Mouse (Mus musculus) midbrain, embryonic 14.5 days (tissue): ENCODE measurements around the gene 2610001J05Rik. TPM values are rescaled to one million over a fixed set of nuclear protein-coding genes. Genes with fewer than 3 reads are reported as not detected.

Experiments used
- ATAC-seq: fragments of 200-750 bp; cut with Nextera tagmentation; 2 replicates; pipeline ENCODE4 v1.8.0; 2017; ENCODE audit warnings: moderate number of reproducible peaks, moderate library complexity; ENCODE audit not compliant: low FRiP score, low TSS enrichment
- DNase-seq: peaks from one replicate; pipeline ENCODE4 v3.0.0-alpha.2; 2015
- H3K27ac ChIP-seq: fragments of 300-500 bp; sonication (generic); replicated peaks from 2 replicates; pipeline ENCODE4 v1.5.1; 2014; ENCODE audit warnings: mild to moderate bottlenecking, low read depth, low read length, moderate library complexity
- H3K27me3 ChIP-seq: fragments of 300-500 bp; sonication (generic); 2 replicates; pipeline ENCODE4 v1.6.1; 2014; ENCODE audit warnings: low read length, control low read depth, mixed read lengths; ENCODE audit not compliant: control insufficient read depth, insufficient read depth
- H3K36me3 ChIP-seq: fragments of 300-500 bp; sonication (generic); 2 replicates; pipeline ENCODE4 v1.6.1; 2014; ENCODE audit warnings: low read length, control low read depth; ENCODE audit not compliant: control insufficient read depth, insufficient read depth
- H3K4me1 ChIP-seq: fragments of 300-500 bp; sonication (generic); 2 replicates; pipeline ENCODE4 v1.6.1; 2014; ENCODE audit warnings: mild to moderate bottlenecking, antibody characterized with exemption, low read length, control low read depth; ENCODE audit not compliant: control insufficient read depth, insufficient read depth
- H3K4me2 ChIP-seq: fragments of 300-500 bp; sonication (generic); 2 replicates; pipeline ENCODE4 v1.6.1; 2014; ENCODE audit warnings: mild to moderate bottlenecking, low read length, moderate library complexity
- H3K4me3 ChIP-seq: fragments of 300-500 bp; sonication (generic); replicated peaks from 2 replicates; pipeline ENCODE4 v1.5.1; 2014; ENCODE audit warnings: low read depth, low read length
- H3K9ac ChIP-seq: fragments of 300-500 bp; sonication (generic); replicated peaks from 2 replicates; pipeline ENCODE4 v1.6.1; 2014; ENCODE audit warnings: mild to moderate bottlenecking, low read length, moderate library complexity
- H3K9me3 ChIP-seq: fragments of 300-500 bp; sonication (generic); 2 replicates; pipeline ENCODE4 v1.6.1; 2016; ENCODE audit warnings: low read length, control low read depth, mixed read lengths; ENCODE audit not compliant: control insufficient read depth
- WGBS: fragments of 180-500 bp; shearing (Covaris S2); extraction: QIAGEN DNeasy Blood & Tissue Kit; methylation state at CpG from one replicate; pipeline ENCODE4 v1.1.7; 2014; 5-methylcytosine and 5-hydroxymethylcytosine counted together
- polyA plus RNA-seq: library from polyadenylated mRNA; unstranded; fragments of >200 nt; fragmentation: Nextera tagmentation; extraction: Ambion mirVana; gene quantifications from 2 replicates; pipeline ENCODE4 v1.2.1, GENCODE M21; 2014

2610001J05Rik gene
- 61.9 and 80.6 TPM in 2 replicates for polyA plus RNA-seq

- Histone ChIP-seq H3K27me3 (no peaks in the 10 kb centered on the region), H3K4me3 (peak within 1 kb of the TSS; percentile 60), H3K36me3 (no peaks in the 10 kb centered on the region), H3K9me3 (no peaks in the 10 kb centered on the region), H3K9ac (peak within 1 kb of the TSS; percentile 65), H3K4me2 (peak within 1 kb of the TSS; percentile 60), H3K27ac (0 out of 2 replicates have a peak within 1 kb of the TSS, but pooled peaks have one; percentile 38), H3K4me1 (peaks cover 7% of the 10 kb centered on the region; the same call in 1 of the 2 replicates)
- ATAC-seq, result peak; percentile 99
- DNase-seq, result peak; percentile 95
- WGBS, result 2% methylated on average over 19 of the region's 19 CpGs
Observed at GRCm38 (mm10) chr6:13870919-13871624, at the start of gene 2610001J05Rik. TSS of gene 2610001J05Rik (minus strand) at chr6:13871518.

- no peaks in the 10 kb centered on the region for H3K9me3 ChIP-seq
- no peak overlapping the region for H3K27ac ChIP-seq
- no peaks in the 10 kb centered on the region for H3K36me3 ChIP-seq
- DNase-seq (no peak), ATAC-seq (no peak)
- H3K4me1 ChIP-seq, result no peaks in the 10 kb centered on the region
- H3K4me3 ChIP-seq, result no peak overlapping the region
- H3K9ac ChIP-seq, result no peak overlapping the region
- H3K27me3 ChIP-seq, result no peaks in the 10 kb centered on the region
- WGBS, result 90% methylated on average over 10 of the region's 10 CpGs
- no peak overlapping the region for H3K4me2 ChIP-seq
Observed at GRCm38 (mm10) chr6:13909762-13910537, 38.6 kb upstream of the 2610001J05Rik start.

- Histone ChIP-seq H3K27me3 (no peaks in the 10 kb centered on the region), H3K36me3 (no peaks in the 10 kb centered on the region), H3K9ac (no peak overlapping the region), H3K4me3 (no peak overlapping the region), H3K27ac (no peak overlapping the region), H3K9me3 (no peaks in the 10 kb centered on the region), H3K4me2 (no peak overlapping the region), H3K4me1 (no peaks in the 10 kb centered on the region)
- 76% methylated on average over 5 of the region's 5 CpGs for WGBS
- no peak for DNase-seq
- no peak for ATAC-seq
Observed at GRCm38 (mm10) chr6:13902941-13903627, 31.8 kb upstream of the 2610001J05Rik start.

- ATAC-seq (no peak), DNase-seq (no peak)
- Histone ChIP-seq H3K36me3 (no peaks in the 10 kb centered on the region), H3K9me3 (no peaks in the 10 kb centered on the region), H3K9ac (no peak overlapping the region), H3K27me3 (no peaks in the 10 kb centered on the region), H3K4me1 (no peaks in the 10 kb centered on the region), H3K4me2 (no peak overlapping the region), H3K27ac (no peak overlapping the region), H3K4me3 (no peak overlapping the region)
- WGBS, result 90% methylated on average over 3 of the region's 3 CpGs
Observed at GRCm38 (mm10) chr6:13884877-13885592, 13.7 kb upstream of the 2610001J05Rik start.

GRCm38 (mm10) chr6:13882919-13883318 lies 11.6 kb upstream of the 2610001J05Rik start:
- no peaks in the 10 kb centered on the region for H3K9me3 ChIP-seq
- no peak for DNase-seq
- no peak for ATAC-seq

GRCm38 (mm10) chr6:13873959-13874358 lies 2.6 kb upstream of the 2610001J05Rik start:
- Histone ChIP-seq H3K9me3 (no peaks in the 10 kb centered on the region), H3K27ac (no peak overlapping the region), H3K36me3 (no peaks in the 10 kb centered on the region), H3K4me1 (peaks cover 7% of the 10 kb centered on the region; the same call in 1 of the 2 replicates), H3K4me2 (no peak overlapping the region), H3K27me3 (no peaks in the 10 kb centered on the region), H3K4me3 (no peak overlapping the region), H3K9ac (no peak overlapping the region)
- ATAC-seq (no peak), DNase-seq (no peak)
- 93% methylated on average over 2 of the region's 2 CpGs for WGBS

More at GRCm38 (mm10) chr6:13882919-13883318, 11.6 kb upstream of the 2610001J05Rik start:
- H3K4me3 ChIP-seq, result no peak overlapping the region
- no peak overlapping the region for H3K9ac ChIP-seq
- no peak overlapping the region for H3K27ac ChIP-seq
- no peaks in the 10 kb centered on the region for H3K36me3 ChIP-seq
- H3K27me3 ChIP-seq, result no peaks in the 10 kb centered on the region
- H3K4me1 ChIP-seq, result no peaks in the 10 kb centered on the region
- no peak overlapping the region for H3K4me2 ChIP-seq

GRCm38 (mm10) chr6:13872076-13872475 lies 758 bp upstream of the 2610001J05Rik start:
- Histone ChIP-seq H3K9ac (no peak overlapping the region), H3K36me3 (no peaks in the 10 kb centered on the region), H3K4me2 (peak overlapping the region; percentile 60), H3K4me3 (no peak overlapping the region), H3K27ac (no peak overlapping the region), H3K9me3 (no peaks in the 10 kb centered on the region), H3K4me1 (peaks cover 7% of the 10 kb centered on the region; the same call in 1 of the 2 replicates), H3K27me3 (no peaks in the 10 kb centered on the region)
- ATAC-seq (no peak), DNase-seq (no peak)
- 83% methylated on average over 7 of the region's 7 CpGs for WGBS

GRCm38 (mm10) chr6:13871625-13871958 lies 274 bp upstream of the 2610001J05Rik start:
- Histone ChIP-seq H3K4me1 (peaks cover 7% of the 10 kb centered on the region; the same call in 1 of the 2 replicates), H3K4me2 (peak overlapping the region; percentile 60), H3K36me3 (no peaks in the 10 kb centered on the region), H3K27ac (0 out of 2 replicates have a peak overlapping the region, but pooled peaks have one; percentile 38), H3K9ac (peak overlapping the region; percentile 65; the same call in 1 of the 2 replicates), H3K4me3 (peak overlapping the region; percentile 60), H3K9me3 (no peaks in the 10 kb centered on the region), H3K27me3 (no peaks in the 10 kb centered on the region)
- under 1% methylated on average over 7 of the region's 7 CpGs for WGBS
- no peak for DNase-seq
- ATAC-seq, result peak; percentile 66
